Mouse (Mus musculus) bone marrow macrophage, adult 2 months (primary cell): ENCODE results near the gene Ano4.
"Not testable (repeated sequence)": the region's sequence is repeated elsewhere in the genome, so short reads cannot be mapped to it uniquely, and the experiment has no call there.

Source experiments
- CTCF ChIP-seq: IDR thresholded peaks from 2 replicates; pipeline ENCODE4 v1.5.1; 2012; ENCODE audit warnings: low read depth, mild to moderate bottlenecking, low read length, moderate library complexity
- POLR2A ChIP-seq: IDR thresholded peaks from 2 replicates; pipeline ENCODE4 v1.6.1; 2012; ENCODE audit warnings: mild to moderate bottlenecking, low read depth, low read length, borderline replicate concordance

GRCm38 (mm10) chr10:89044921-89045320, 299.6 kb downstream of the Ano4 start:
- not testable (repeated sequence) for TF ChIP-seq POLR2A, CTCF
